Mouse (Mus musculus): ENCODE measurements around the gene Epb41. TPM values are rescaled to one million over a fixed set of nuclear protein-coding genes. Genes with fewer than 3 reads are reported as not detected.

Gene Epb41
- polyA plus RNA-seq, 1 experiment from 2014 or later: 95.1 TPM

- H3K4me2 ChIP-seq: no peak overlapping the region
- no peaks in the 10 kb centered on the region for H3K9me3 ChIP-seq
- H3K4me1 ChIP-seq (replicated peaks): peaks cover 11% of the 10 kb centered on the region
- ATAC-seq (ENCODE audit: low FRiP score): no peak
- no peaks in the 10 kb centered on the region for H3K27me3 ChIP-seq
- H3K27ac ChIP-seq: 0 out of 2 replicates have a peak overlapping the region, but pooled peaks have one; percentile 42
- H3K36me3 ChIP-seq: peaks cover 5% of the 10 kb centered on the region
- no peak overlapping the region for H3K9ac ChIP-seq
- 61% methylated on average over 3 of the region's 3 CpGs for WGBS
- H3K4me3 ChIP-seq: no peak overlapping the region
Measured at GRCm38 (mm10) chr4:132011619-132012018, 63.5 kb downstream of the Epb41 start.

GRCm38 (mm10) chr4:132010416-132010815 is 64.7 kb downstream of the Epb41 start:
- H3K27ac ChIP-seq: no peak overlapping the region
- WGBS: 87% methylated on average over 8 of the region's 8 CpGs

GRCm38 (mm10) chr4:132008191-132008590 is 66.9 kb downstream of the Epb41 start:
- Histone ChIP-seq H3K27me3 (no peaks in the 10 kb centered on the region), H3K4me2 (no peak overlapping the region), H3K36me3 (peaks cover 24% of the 10 kb centered on the region), H3K4me1 (replicated peaks) (peaks cover 11% of the 10 kb centered on the region), H3K4me3 (no peak overlapping the region), H3K9ac (no peak overlapping the region), H3K9me3 (no peaks in the 10 kb centered on the region), H3K27ac (no peak overlapping the region)
- WGBS: 76% methylated on average over 5 of the region's 5 CpGs
- no peak for ATAC-seq (ENCODE audit: low FRiP score)

More at GRCm38 (mm10) chr4:132010416-132010815, 64.7 kb downstream of the Epb41 start:
- peaks cover 10% of the 10 kb centered on the region for H3K36me3 ChIP-seq
- no peaks in the 10 kb centered on the region for H3K9me3 ChIP-seq
- H3K4me2 ChIP-seq: no peak overlapping the region
- no peak overlapping the region for H3K9ac ChIP-seq
- no peak overlapping the region for H3K4me3 ChIP-seq
- no peaks in the 10 kb centered on the region for H3K27me3 ChIP-seq
- H3K4me1 ChIP-seq (replicated peaks): peaks cover 11% of the 10 kb centered on the region
- ATAC-seq (ENCODE audit: low FRiP score): no peak

GRCm38 (mm10) chr4:132007123-132007522 is 68.0 kb downstream of the Epb41 start:
- ATAC-seq (ENCODE audit: low FRiP score): no peak
- Histone ChIP-seq H3K9me3 (no peaks in the 10 kb centered on the region), H3K27ac (no peak overlapping the region), H3K36me3 (peaks cover 31% of the 10 kb centered on the region), H3K4me2 (no peak overlapping the region), H3K27me3 (no peaks in the 10 kb centered on the region), H3K4me1 (replicated peaks) (peaks cover 11% of the 10 kb centered on the region), H3K9ac (no peak overlapping the region), H3K4me3 (no peak overlapping the region)
- WGBS: 85% methylated on average over 7 of the region's 7 CpGs

- no peak overlapping the region for H3K4me3 ChIP-seq
- WGBS: 94% methylated on average over 7 of the region's 7 CpGs
- no peaks in the 10 kb centered on the region for H3K4me1 ChIP-seq (replicated peaks)
- no peak overlapping the region for H3K4me2 ChIP-seq
- H3K36me3 ChIP-seq: peaks cover 32% of the 10 kb centered on the region
- H3K27me3 ChIP-seq: no peaks in the 10 kb centered on the region
- no peak for ATAC-seq (ENCODE audit: low FRiP score)
- no peaks in the 10 kb centered on the region for H3K9me3 ChIP-seq
- H3K27ac ChIP-seq: no peak overlapping the region
- H3K9ac ChIP-seq: no peak overlapping the region
Measured at GRCm38 (mm10) chr4:131998641-131999040, 76.5 kb downstream of the Epb41 start.

- H3K9ac ChIP-seq: no peak overlapping the region
- H3K27ac ChIP-seq: no peak overlapping the region
- WGBS: 84% methylated on average over 5 of the region's 5 CpGs
- ATAC-seq (ENCODE audit: low FRiP score): no peak
- no peaks in the 10 kb centered on the region for H3K27me3 ChIP-seq
- no peak overlapping the region for H3K4me3 ChIP-seq
- no peak overlapping the region for H3K4me2 ChIP-seq
- H3K4me1 ChIP-seq (replicated peaks): no peaks in the 10 kb centered on the region
- peaks cover 22% of the 10 kb centered on the region for H3K36me3 ChIP-seq
- no peaks in the 10 kb centered on the region for H3K9me3 ChIP-seq
Measured at GRCm38 (mm10) chr4:131997476-131997875, 77.6 kb downstream of the Epb41 start.

- H3K27ac ChIP-seq: no peak overlapping the region
- H3K4me3 ChIP-seq: no peak overlapping the region
- no peak for ATAC-seq (ENCODE audit: low FRiP score)
- H3K36me3 ChIP-seq: peaks cover 22% of the 10 kb centered on the region
- H3K9me3 ChIP-seq: no peaks in the 10 kb centered on the region
- WGBS: 47% methylated on average over 5 of the region's 5 CpGs
- H3K9ac ChIP-seq: no peak overlapping the region
- no peaks in the 10 kb centered on the region for H3K4me1 ChIP-seq (replicated peaks)
- no peaks in the 10 kb centered on the region for H3K27me3 ChIP-seq
- no peak overlapping the region for H3K4me2 ChIP-seq
Measured at GRCm38 (mm10) chr4:131996985-131997384, 78.1 kb downstream of the Epb41 start.

GRCm38 (mm10) chr4:131993792-131994191 is 81.3 kb downstream of the Epb41 start:
- H3K4me1 ChIP-seq (replicated peaks): no peaks in the 10 kb centered on the region
- H3K9me3 ChIP-seq: no peaks in the 10 kb centered on the region
- no peak overlapping the region for H3K9ac ChIP-seq
- peaks cover 24% of the 10 kb centered on the region for H3K36me3 ChIP-seq
- H3K27ac ChIP-seq: no peak overlapping the region
- ATAC-seq (ENCODE audit: low FRiP score): no peak
- no peaks in the 10 kb centered on the region for H3K27me3 ChIP-seq
- 61% methylated on average over 3 of the region's 3 CpGs for WGBS
- no peak overlapping the region for H3K4me3 ChIP-seq
- H3K4me2 ChIP-seq: no peak overlapping the region

GRCm38 (mm10) chr4:131982881-131983538 is 92.1 kb downstream of the Epb41 start:
- no peak overlapping the region for H3K4me2 ChIP-seq
- WGBS: 10% methylated on average over 4 of the region's 4 CpGs
- peak; percentile 13; the same call in 1 of the 2 replicates for ATAC-seq (ENCODE audit: low FRiP score)
- H3K27me3 ChIP-seq: no peaks in the 10 kb centered on the region
- no peak overlapping the region for H3K4me3 ChIP-seq
- H3K4me1 ChIP-seq (replicated peaks): peaks cover 16% of the 10 kb centered on the region
- H3K9me3 ChIP-seq: no peaks in the 10 kb centered on the region
- H3K9ac ChIP-seq: no peak overlapping the region
- peak overlapping the region; percentile 72 for H3K27ac ChIP-seq
- peaks cover 25% of the 10 kb centered on the region for H3K36me3 ChIP-seq

GRCm38 (mm10) chr4:131981755-131982154 is 93.4 kb downstream of the Epb41 start:
- no peak for ATAC-seq (ENCODE audit: low FRiP score)
- Histone ChIP-seq H3K4me2 (no peak overlapping the region), H3K9me3 (no peaks in the 10 kb centered on the region), H3K36me3 (peaks cover 22% of the 10 kb centered on the region), H3K27ac (no peak overlapping the region), H3K4me1 (replicated peaks) (peaks cover 16% of the 10 kb centered on the region), H3K4me3 (no peak overlapping the region), H3K27me3 (no peaks in the 10 kb centered on the region), H3K9ac (no peak overlapping the region)

GRCm38 (mm10) chr4:131977201-131977600 is 97.9 kb downstream of the Epb41 start:
- 17% methylated on average over 4 of the region's 4 CpGs for WGBS

GRCm38 (mm10) chr4:131970244-131970853 is 104.8 kb downstream of the Epb41 start:
- 90% methylated on average over 7 of the region's 7 CpGs for WGBS
- Histone ChIP-seq H3K27me3 (no peaks in the 10 kb centered on the region), H3K36me3 (peaks cover 63% of the 10 kb centered on the region), H3K4me1 (replicated peaks) (no peaks in the 10 kb centered on the region), H3K4me3 (no peak overlapping the region), H3K4me2 (no peak overlapping the region), H3K27ac (no peak overlapping the region), H3K9ac (no peak overlapping the region), H3K9me3 (no peaks in the 10 kb centered on the region)
- ATAC-seq (ENCODE audit: low FRiP score): no peak

More at GRCm38 (mm10) chr4:131977201-131977600, 97.9 kb downstream of the Epb41 start:
- peaks cover 2% of the 10 kb centered on the region for H3K4me1 ChIP-seq (replicated peaks)
- peaks cover 57% of the 10 kb centered on the region for H3K36me3 ChIP-seq
- no peaks in the 10 kb centered on the region for H3K9me3 ChIP-seq
- no peak for ATAC-seq (ENCODE audit: low FRiP score)
- no peak overlapping the region for H3K9ac ChIP-seq
- H3K27me3 ChIP-seq: no peaks in the 10 kb centered on the region
- H3K27ac ChIP-seq: no peak overlapping the region
- no peak overlapping the region for H3K4me2 ChIP-seq
- no peak overlapping the region for H3K4me3 ChIP-seq

- H3K9me3 ChIP-seq: no peaks in the 10 kb centered on the region
- H3K9ac ChIP-seq: no peak overlapping the region
- no peaks in the 10 kb centered on the region for H3K27me3 ChIP-seq
- peaks cover 58% of the 10 kb centered on the region for H3K36me3 ChIP-seq
- no peak overlapping the region for H3K4me3 ChIP-seq
- H3K4me2 ChIP-seq: no peak overlapping the region
- ATAC-seq (ENCODE audit: low FRiP score): no peak
- no peak overlapping the region for H3K27ac ChIP-seq
- WGBS: 85% methylated on average over 2 of the region's 2 CpGs
- H3K4me1 ChIP-seq (replicated peaks): no peaks in the 10 kb centered on the region
Measured at GRCm38 (mm10) chr4:131968873-131969272, 106.2 kb downstream of the Epb41 start.
